Mouse (Mus musculus): ENCODE results near the gene Vti1b.

DNA sequence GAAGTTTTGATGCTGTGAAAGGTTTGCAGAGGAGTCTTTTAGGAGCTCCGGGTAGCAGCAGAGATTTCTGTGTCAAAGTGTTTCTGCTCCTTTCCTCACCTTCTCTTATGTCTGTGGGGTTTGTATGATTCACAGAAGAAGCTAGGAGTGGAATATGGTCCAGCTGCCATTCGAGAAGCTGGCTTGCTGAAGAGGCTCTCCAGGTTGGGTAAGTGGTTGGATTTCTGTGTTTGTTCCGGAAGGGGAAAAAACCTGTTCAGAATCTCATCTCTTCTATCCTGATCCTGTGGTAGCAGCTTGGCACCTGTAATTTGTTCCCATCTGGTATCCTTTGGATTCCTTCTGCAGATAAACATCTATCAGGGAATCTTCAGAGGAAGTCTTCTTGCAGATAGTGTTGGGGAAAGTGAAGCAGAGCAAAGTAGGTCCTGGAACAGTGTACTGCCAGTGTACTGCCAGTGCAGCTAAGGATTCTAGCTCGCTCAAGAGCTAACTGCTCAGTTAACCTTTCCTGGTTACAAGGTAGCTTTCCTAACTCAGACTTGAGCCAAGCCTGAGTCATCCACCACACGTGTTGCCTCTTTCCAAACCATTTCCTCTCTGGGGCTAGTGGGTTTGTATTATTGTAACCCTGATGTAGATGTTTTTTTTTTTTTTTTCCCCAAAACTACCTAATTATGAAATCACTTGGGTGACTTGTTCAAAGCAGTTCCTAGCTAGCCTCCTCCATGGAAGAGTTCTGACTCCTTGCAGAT, 40.6 kb downstream of the Vti1b start:
- TF ChIP-seq POLR2A (IDR thresholded peaks at IDR 0.05; ENCODE audit: insufficient read depth, low read depth, low read length), result no peak
- no peak for TF ChIP-seq CTCF (IDR thresholded peaks at IDR 0.05; ENCODE audit: insufficient read depth, low read depth, low read length)
